Mouse (Mus musculus) midbrain, postnatal 0 days (tissue): ENCODE data around the gene Cacna1h. TPM values are rescaled to one million over a fixed set of nuclear protein-coding genes. Genes with fewer than 3 reads are reported as not detected.

Experiments used
- ATAC-seq: fragments of 200-750 bp; cut with Nextera tagmentation; 2 replicates; pipeline ENCODE4 v1.8.0; 2017; ENCODE audit warnings: moderate number of reproducible peaks, mild to moderate bottlenecking, moderate TSS enrichment, moderate library complexity; ENCODE audit not compliant: low FRiP score
- DNase-seq: peaks from one replicate; pipeline ENCODE4 v3.0.0-alpha.2; 2015; ENCODE audit warnings: low spot score
- H3K27ac ChIP-seq: fragments of 300-500 bp; sonication (generic); 2 replicates; pipeline ENCODE4 v1.5.1; 2014; ENCODE audit warnings: low read depth, mild to moderate bottlenecking, low read length, mixed read lengths
- H3K27me3 ChIP-seq: fragments of 300-500 bp; sonication (generic); 2 replicates; pipeline ENCODE4 v1.6.1; 2014; ENCODE audit warnings: low read length, control low read depth, mixed read lengths; ENCODE audit not compliant: insufficient read depth
- H3K36me3 ChIP-seq: fragments of 300-500 bp; sonication (generic); 2 replicates; pipeline ENCODE4 v1.6.1; 2014; ENCODE audit warnings: low read length, control low read depth, mixed read lengths; ENCODE audit not compliant: insufficient read depth
- H3K4me1 ChIP-seq: fragments of 300-500 bp; sonication (generic); 2 replicates; pipeline ENCODE4 v1.6.1; 2014; ENCODE audit warnings: mild to moderate bottlenecking, control low read depth, antibody characterized with exemption, low read length, mixed read lengths; ENCODE audit not compliant: insufficient read depth
- H3K4me2 ChIP-seq: fragments of 300-500 bp; sonication (generic); 2 replicates; pipeline ENCODE4 v1.6.1; 2014; ENCODE audit warnings: low read depth, mild to moderate bottlenecking, low read length, mixed read lengths; ENCODE audit not compliant: poor library complexity, severe bottlenecking
- H3K4me3 ChIP-seq: fragments of 300-500 bp; sonication (generic); 2 replicates; pipeline ENCODE4 v1.5.1; 2014; ENCODE audit warnings: low read depth, mild to moderate bottlenecking, low read length, moderate library complexity
- H3K9ac ChIP-seq: fragments of 300-500 bp; sonication (generic); replicated peaks from 2 replicates; pipeline ENCODE4 v1.6.1; 2014; ENCODE audit warnings: mild to moderate bottlenecking, low read length, moderate library complexity, mixed read lengths; ENCODE audit not compliant: poor library complexity, severe bottlenecking
- H3K9me3 ChIP-seq: fragments of 300-500 bp; sonication (generic); 2 replicates; pipeline ENCODE4 v1.6.1; 2016; ENCODE audit warnings: low read length, control low read depth
- CTCF ChIP-seq: IDR thresholded peaks from 2 replicates; pipeline ENCODE4 v1.5.1; 2016; ENCODE audit warnings: antibody characterized with exemption, mild to moderate bottlenecking
- WGBS: fragments of 180-500 bp; shearing (Covaris S2); extraction: QIAGEN DNeasy Blood & Tissue Kit; methylation state at CpG from one replicate; pipeline ENCODE4 v1.1.7; 2014; 5-methylcytosine and 5-hydroxymethylcytosine counted together
- polyA plus RNA-seq: library from polyadenylated mRNA; unstranded; fragments of >200 nt; fragmentation: Nextera tagmentation; extraction: Ambion mirVana; gene quantifications from 2 replicates; pipeline ENCODE4 v1.2.1, GENCODE M21; 2015
- total RNA-seq: library from RNA; depleted of rRNA; stranded (reverse); fragments of >200 nt; gene quantifications from 2 replicates; pipeline ENCODE4 v1.2.3, GENCODE M21; 2014

Gene Cacna1h
- total and polyA plus RNA-seq, 2 experiments from 2014 or later, result 9.5 to 117 TPM

DNA sequence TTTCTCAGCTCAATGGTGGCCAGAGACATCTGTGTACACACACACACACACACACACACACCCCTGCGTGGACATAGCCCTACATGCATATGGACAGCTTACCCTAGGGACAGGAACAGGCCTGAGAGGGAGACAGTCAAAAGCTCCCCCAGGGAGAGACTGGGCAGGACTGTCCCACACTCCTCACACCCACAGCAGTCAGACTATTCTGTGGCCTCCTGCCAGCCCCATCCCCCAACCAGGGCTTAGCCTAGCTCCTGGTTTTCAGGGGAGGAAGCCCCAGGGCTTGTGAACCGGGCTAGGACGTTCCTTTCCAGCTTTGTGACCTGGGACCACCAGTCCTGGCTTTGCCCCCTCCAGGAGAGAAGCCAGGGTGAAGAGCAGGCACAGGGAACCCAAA lies 17.4 kb downstream of the Cacna1h start:
- Histone ChIP-seq H3K4me1 (peaks cover 24% of the 10 kb centered on the region), H3K27ac (no peak overlapping the region), H3K9me3 (no peaks in the 10 kb centered on the region), H3K4me3 (no peak overlapping the region), H3K9ac (no peak overlapping the region), H3K36me3 (no peaks in the 10 kb centered on the region), H3K4me2 (no peak overlapping the region), H3K27me3 (no peaks in the 10 kb centered on the region)
- no peak for DNase-seq
- WGBS, result 18% methylated on average over 3 of the region's 3 CpGs
- ATAC-seq, result 0 out of 2 replicates have a peak, but pooled peaks have one; percentile 31
- TF ChIP-seq CTCF, result no peak

DNA sequence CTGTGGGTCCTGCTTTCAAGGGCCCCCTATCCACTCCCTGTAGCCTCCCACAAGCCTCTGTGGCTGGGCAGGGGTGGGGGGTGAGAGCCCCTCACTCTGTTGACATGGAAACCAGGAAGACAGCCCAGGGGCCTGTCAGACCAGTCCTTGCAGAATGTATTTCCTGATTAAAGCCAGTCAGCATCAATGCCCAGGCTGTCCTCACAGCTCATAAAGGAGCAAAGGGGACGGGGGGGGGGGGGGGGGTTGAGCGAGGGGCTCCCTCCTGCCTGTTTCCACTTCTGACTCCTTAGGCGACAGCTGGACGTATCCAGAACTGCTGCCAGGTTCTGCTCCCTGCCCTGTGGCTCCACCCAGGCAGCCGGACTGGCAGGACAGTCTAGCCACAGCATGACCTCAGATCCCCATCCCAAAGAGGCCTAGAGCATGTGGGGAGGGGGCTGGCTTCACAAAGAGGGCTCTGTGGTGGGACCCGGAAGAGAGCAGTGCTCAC lies 18.1 kb downstream of the Cacna1h start:
- Histone ChIP-seq H3K27ac (peak overlapping the region; percentile 47), H3K9ac (no peak overlapping the region; the same call in 1 of the 2 replicates), H3K4me1 (peaks cover 24% of the 10 kb centered on the region), H3K9me3 (no peaks in the 10 kb centered on the region), H3K36me3 (no peaks in the 10 kb centered on the region), H3K27me3 (no peaks in the 10 kb centered on the region), H3K4me2 (no peak overlapping the region), H3K4me3 (no peak overlapping the region)
- DNase-seq, result peak; percentile 45
- peak; percentile 22; the same call in 1 of the 2 replicates for ATAC-seq
- TF ChIP-seq CTCF, result no peak
- WGBS, result 11% methylated on average over 5 of the region's 6 CpGs

DNA sequence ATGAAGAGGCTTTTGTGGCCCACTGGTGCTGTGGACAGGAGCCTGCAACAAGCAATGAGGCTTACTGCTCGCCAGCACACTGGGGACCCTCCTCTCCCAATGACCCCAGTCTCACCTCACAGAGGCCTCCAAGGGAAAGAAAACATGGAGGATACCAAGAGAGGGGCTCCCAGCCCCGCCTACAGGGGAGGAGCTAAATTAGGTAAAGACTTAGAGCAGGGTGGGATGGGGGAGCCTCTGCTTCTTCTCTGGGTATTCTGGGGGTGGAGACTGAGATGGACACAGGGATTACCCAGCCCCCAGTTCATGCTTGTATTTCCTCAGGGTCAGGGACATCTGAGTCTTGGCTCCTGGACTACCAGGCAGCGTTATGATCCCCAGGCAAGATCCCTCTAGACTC lies 18.7 kb downstream of the Cacna1h start:
- Histone ChIP-seq H3K9me3 (no peaks in the 10 kb centered on the region), H3K4me2 (no peak overlapping the region), H3K4me1 (peaks cover 24% of the 10 kb centered on the region), H3K27me3 (no peaks in the 10 kb centered on the region), H3K36me3 (no peaks in the 10 kb centered on the region), H3K4me3 (no peak overlapping the region), H3K9ac (no peak overlapping the region), H3K27ac (peak overlapping the region; percentile 47; the same call in 1 of the 2 replicates)
- no peak for ATAC-seq
- no peak for DNase-seq
- 26% methylated on average over 3 of the region's 3 CpGs for WGBS
- TF ChIP-seq CTCF, result no peak

DNA sequence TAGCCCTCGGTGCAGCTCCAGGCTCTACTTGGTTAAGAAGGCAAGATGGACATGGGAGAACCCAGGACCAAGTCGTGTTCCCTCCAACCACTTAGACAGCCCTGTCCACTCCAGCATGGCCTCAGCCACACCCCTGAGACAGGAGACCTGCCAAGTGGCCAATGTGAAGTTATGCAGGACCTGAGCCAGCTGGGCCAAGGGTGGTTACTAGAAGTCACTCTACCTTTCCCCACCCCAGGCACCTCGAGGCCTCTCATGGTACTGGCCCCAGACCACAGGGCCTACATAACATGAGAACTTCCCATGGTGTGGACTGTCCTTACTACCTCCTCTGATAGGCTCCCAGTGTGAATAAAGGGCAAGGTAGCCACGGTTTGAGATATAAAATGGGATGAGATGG lies 19.4 kb downstream of the Cacna1h start:
- ATAC-seq, result no peak
- Histone ChIP-seq H3K4me2 (no peak overlapping the region), H3K36me3 (no peaks in the 10 kb centered on the region), H3K9ac (no peak overlapping the region), H3K27ac (no peak overlapping the region), H3K4me3 (no peak overlapping the region), H3K4me1 (peaks cover 21% of the 10 kb centered on the region), H3K27me3 (no peaks in the 10 kb centered on the region), H3K9me3 (no peaks in the 10 kb centered on the region)
- whole genome bisulfite sequencing, result 67% methylated on average over 4 of the region's 4 CpGs
- TF ChIP-seq CTCF, result no peak
- no peak for DNase-seq

DNA sequence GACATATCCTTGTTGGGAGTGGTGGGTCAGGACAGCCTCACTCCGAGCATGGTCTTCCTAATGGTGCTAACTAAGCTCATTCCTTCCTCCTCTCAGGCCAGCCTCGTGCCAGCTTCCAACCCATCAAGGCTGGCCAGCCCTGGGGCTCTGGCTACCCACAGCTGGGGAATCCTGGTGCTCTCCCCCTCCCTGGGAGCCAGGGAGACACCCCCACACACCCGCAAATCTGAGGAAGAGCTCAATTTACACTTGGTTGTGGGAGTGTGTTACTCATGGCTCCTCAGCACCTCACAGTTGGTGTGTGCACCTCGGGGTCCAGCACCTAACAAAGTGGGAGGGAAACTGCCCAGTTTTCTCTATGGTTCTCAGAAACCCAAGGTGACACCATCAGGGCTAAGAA lies 22.3 kb downstream of the Cacna1h start:
- no peaks in the 10 kb centered on the region for H3K27me3 ChIP-seq
- no peak for ATAC-seq
- DNase-seq, result no peak
- H3K36me3 ChIP-seq, result no peaks in the 10 kb centered on the region
- H3K4me3 ChIP-seq, result no peak overlapping the region
- H3K9me3 ChIP-seq, result no peaks in the 10 kb centered on the region
- no peak for TF ChIP-seq CTCF
- H3K4me2 ChIP-seq, result no peak overlapping the region
- WGBS, result 49% methylated on average over 4 of the region's 4 CpGs
- peak overlapping the region; percentile 24; the same call in 1 of the 2 replicates for H3K9ac ChIP-seq
- H3K27ac ChIP-seq, result 0 out of 2 replicates have a peak overlapping the region, but pooled peaks have one; percentile 26
- peaks cover 25% of the 10 kb centered on the region for H3K4me1 ChIP-seq

DNA sequence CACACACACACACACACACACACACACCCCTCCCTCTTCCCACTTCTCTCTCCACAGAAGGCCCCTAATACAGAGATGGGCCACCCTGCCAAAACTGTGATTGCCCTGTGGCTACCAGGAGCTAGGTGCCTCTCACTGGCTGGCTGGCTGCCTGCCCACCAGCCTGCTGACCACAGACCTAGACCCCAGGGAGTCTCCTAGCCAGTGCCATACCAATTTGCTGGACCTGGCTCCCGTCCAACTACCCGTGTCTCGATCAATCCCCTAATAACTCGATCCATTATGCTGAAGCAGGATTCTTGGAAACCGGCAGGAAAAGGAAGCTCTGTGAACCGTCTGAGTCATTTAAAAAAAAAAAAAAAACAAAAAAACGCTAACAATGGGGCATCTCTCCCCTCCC lies 22.8 kb downstream of the Cacna1h start:
- peaks cover 26% of the 10 kb centered on the region for H3K4me1 ChIP-seq
- H3K4me3 ChIP-seq, result no peak overlapping the region
- H3K27me3 ChIP-seq, result no peaks in the 10 kb centered on the region
- DNase-seq (no peak), ATAC-seq (no peak)
- H3K9me3 ChIP-seq, result no peaks in the 10 kb centered on the region
- no peaks in the 10 kb centered on the region for H3K36me3 ChIP-seq
- H3K9ac ChIP-seq, result peak overlapping the region; percentile 24; the same call in 1 of the 2 replicates
- TF ChIP-seq CTCF, result no peak
- 20% methylated on average over 7 of the region's 7 CpGs for WGBS
- peak overlapping the region; percentile 43; the same call in 1 of the 2 replicates for H3K27ac ChIP-seq
- H3K4me2 ChIP-seq, result no peak overlapping the region
